Mouse (Mus musculus): ENCODE data around the gene Prpf8. TPM values are rescaled to one million over a fixed set of nuclear protein-coding genes. Genes with fewer than 3 reads are reported as not detected.
A peak's percentile ranks its signal among the peaks of the same experiment; 100 is the strongest.

Prpf8 gene
- total RNA-seq, 2 experiments from 2014 or later: 128 to 134 TPM

- no peak for DNase-seq (ENCODE audit: low spot score in 2 of 2)
These were observed 28.0 kb upstream of the Prpf8 start for GRCm38 (mm10) chr11:75458628-75459041.

GRCm38 (mm10) chr11:75459141-75459711, 27.4 kb upstream of the Prpf8 start:
- DNase-seq (ENCODE audit: low spot score in 2 of 2): no peak

- DNase-seq (ENCODE audit: low spot score in 2 of 2): no peak
These were observed 26.9 kb upstream of the Prpf8 start for GRCm38 (mm10) chr11:75459751-75460102.

GRCm38 (mm10) chr11:75460103-75460843, 26.3 kb upstream of the Prpf8 start:
- DNase-seq (ENCODE audit: low spot score in 2 of 2): peak; percentile 87

- peak; percentile 98 to 99 for DNase-seq (ENCODE audit: low spot score in 2 of 2)
These were observed 25.5 kb upstream of the Prpf8 start, which contains the start of gene Tlcd2 for GRCm38 (mm10) chr11:75460844-75461742. Tlcd2 (plus strand) TSS chr11:75461715.

GRCm38 (mm10) chr11:75461743-75462252, 24.8 kb upstream of the Prpf8 start:
- no peak for DNase-seq (ENCODE audit: low spot score in 2 of 2)

- DNase-seq (ENCODE audit: low spot score in 2 of 2): peak in 1 of 2 experiments; percentile 36
These were observed 24.3 kb upstream of the Prpf8 start for GRCm38 (mm10) chr11:75462253-75462783.

GRCm38 (mm10) chr11:75462865-75463336, 23.7 kb upstream of the Prpf8 start:
- DNase-seq (ENCODE audit: low spot score in 2 of 2): peak; percentile 51 to 60

- DNase-seq (ENCODE audit: low spot score in 2 of 2): no peak
These were observed 23.0 kb upstream of the Prpf8 start for GRCm38 (mm10) chr11:75463624-75464023.

- DNase-seq (ENCODE audit: low spot score in 2 of 2): no peak
These were observed 22.2 kb upstream of the Prpf8 start for GRCm38 (mm10) chr11:75464417-75464816.

GRCm38 (mm10) chr11:75465051-75465450, 21.6 kb upstream of the Prpf8 start:
- no peak for DNase-seq (ENCODE audit: low spot score in 2 of 2)

- DNase-seq (ENCODE audit: low spot score in 2 of 2): no peak
These were observed 19.7 kb upstream of the Prpf8 start for GRCm38 (mm10) chr11:75466731-75467505.

GRCm38 (mm10) chr11:75467512-75468215, 19.0 kb upstream of the Prpf8 start:
- DNase-seq (ENCODE audit: low spot score in 2 of 2): no peak

GRCm38 (mm10) chr11:75468410-75468809, 18.2 kb upstream of the Prpf8 start:
- DNase-seq (ENCODE audit: low spot score in 2 of 2): no peak

- DNase-seq (ENCODE audit: low spot score in 2 of 2): no peak
These were observed 17.4 kb upstream of the Prpf8 start for GRCm38 (mm10) chr11:75469261-75469660.

- DNase-seq (ENCODE audit: low spot score in 2 of 2): no peak
These were observed 15.9 kb upstream of the Prpf8 start for GRCm38 (mm10) chr11:75470675-75471074.

- no peak for DNase-seq (ENCODE audit: low spot score in 2 of 2)
These were observed 14.0 kb upstream of the Prpf8 start for GRCm38 (mm10) chr11:75472469-75473081.

GRCm38 (mm10) chr11:75473376-75473775, 13.2 kb upstream of the Prpf8 start:
- no peak for DNase-seq (ENCODE audit: low spot score in 2 of 2)

- no peak for DNase-seq (ENCODE audit: low spot score in 2 of 2)
These were observed 424 bp upstream of the Prpf8 start for GRCm38 (mm10) chr11:75486192-75486591.
